Mouse (Mus musculus) ES-E14 (cell line): ENCODE measurements around the gene Dus1l. TPM values are rescaled to one million over a fixed set of nuclear protein-coding genes. Genes with fewer than 3 reads are reported as not detected.

Source experiments
- DNase-seq: peaks from one replicate; pipeline ENCODE4 v3.0.0-alpha.2; 2013; ENCODE audit warnings: low read depth, low spot score
- H3K27ac ChIP-seq: 2 replicates; pipeline ENCODE4 v1.5.1; 2012; ENCODE audit warnings: low read depth, mild to moderate bottlenecking, low read length, moderate library complexity, mixed read lengths; ENCODE audit not compliant: poor library complexity, insufficient read depth, severe bottlenecking
- H3K36me3 ChIP-seq: 2 replicates; pipeline ENCODE4 v1.6.1; 2012; ENCODE audit warnings: mild to moderate bottlenecking, low read length, moderate library complexity, mixed read lengths; ENCODE audit not compliant: control insufficient read depth, poor library complexity, insufficient read depth, severe bottlenecking
- H3K4me1 ChIP-seq, 2 experiments: fragments of 150-350 bp in 1 of 2; sonication (generic) in 1 of 2; 2 replicates each; pipeline ENCODE4 v1.6.1; 2012; ENCODE audit warnings: low read length in 2 of 2, mild to moderate bottlenecking in 1 of 2, mixed read lengths in 1 of 2; ENCODE audit not compliant: control insufficient read depth in 2 of 2, insufficient read depth in 2 of 2, poor library complexity in 1 of 2
- H3K4me3 ChIP-seq, 2 experiments: fragments of 150-350 bp in 1 of 2; sonication (generic) in 1 of 2; 2 replicates each; pipeline ENCODE4 v1.5.1; 2012; ENCODE audit warnings: low read length in 2 of 2, low read depth in 1 of 2, mild to moderate bottlenecking in 1 of 2, mixed read lengths in 1 of 2; ENCODE audit not compliant: insufficient read depth in 1 of 2, poor library complexity in 1 of 2, severe bottlenecking in 1 of 2
- H3K9ac ChIP-seq: 2 replicates; pipeline ENCODE4 v1.6.1; 2012; ENCODE audit warnings: low read depth, mild to moderate bottlenecking, low read length, mixed read lengths; ENCODE audit not compliant: poor library complexity, insufficient read depth, severe bottlenecking
- H3K9me3 ChIP-seq: fragments of 150-350 bp; sonication (generic); 2 replicates; pipeline ENCODE4 v1.6.1; 2012; ENCODE audit warnings: low read depth, mild to moderate bottlenecking, low read length; ENCODE audit not compliant: control insufficient read depth, insufficient read depth
- CHD2 ChIP-seq: IDR thresholded peaks from 2 replicates; pipeline ENCODE4 v1.6.1; 2014; ENCODE audit warnings: mild to moderate bottlenecking, low read depth, low read length, inconsistent platforms
- HCFC1 ChIP-seq: IDR thresholded peaks from 2 replicates; pipeline ENCODE4 v1.6.1; 2012; ENCODE audit warnings: low read length, inconsistent platforms, borderline replicate concordance; ENCODE audit not compliant: insufficient read depth
- MAFK ChIP-seq: IDR thresholded peaks from 2 replicates; pipeline ENCODE4 v1.6.1; 2014; ENCODE audit warnings: mild to moderate bottlenecking, low read depth, low read length, inconsistent platforms; ENCODE audit not compliant: insufficient read depth
- ZC3H11A ChIP-seq: IDR thresholded peaks from 2 replicates; pipeline ENCODE4 v1.6.1; 2012; ENCODE audit warnings: low read depth, mild to moderate bottlenecking, inconsistent platforms, low read length, borderline replicate concordance
- ZNF384 ChIP-seq: IDR thresholded peaks from 2 replicates; pipeline ENCODE4 v1.6.1; 2012; ENCODE audit warnings: low read depth, low read length, inconsistent platforms
- in situ Hi-C, 2 experiments: fragments of 600-800 bp; cut with MboI; formaldehyde crosslinking; loops; one replicate each; pipeline ENCODE4 v1.15.1; 2025; ENCODE audit warnings: low sequenced_read_pairs in 2 of 2, inconsistent platforms in 1 of 2; ENCODE audit not compliant: unreplicated experiment in 2 of 2
- total RNA-seq: library from RNA; depleted of rRNA; stranded (reverse); fragments of 300-350 nt; gene quantifications from 2 replicates; pipeline ENCODE4 v1.2.3, GENCODE M21; 2012

Gene Dus1l
- total RNA-seq, 1 experiment = 101 TPM

GRCm38 (mm10) chr11:120823551-120823947 lies 27.3 kb upstream of the Dus1l start:
- Histone ChIP-seq H3K4me1 (peaks cover 4 to 31% of the 10 kb centered on the region in 2 experiments; a peak in 3 of 4 replicates), H3K27ac (peak overlapping the region; percentile 93), H3K9ac (peak overlapping the region; percentile 94), H3K9me3 (no peaks in the 10 kb centered on the region), H3K36me3 (peaks cover 39% of the 10 kb centered on the region), H3K4me3 (peak overlapping the region; percentile 87 to 91)
- in situ Hi-C loops = no loop called here
- DNase-seq = no peak
- no peak for TF ChIP-seq MAFK
- TF ChIP-seq ZC3H11A = no peak

- Histone ChIP-seq H3K4me3 (peak overlapping the region; percentile 87 to 91), H3K36me3 (peaks cover 45% of the 10 kb centered on the region), H3K9ac (peak overlapping the region; percentile 94), H3K9me3 (no peaks in the 10 kb centered on the region), H3K4me1 (peaks cover 4 to 31% of the 10 kb centered on the region in 2 experiments; a peak in 3 of 4 replicates), H3K27ac (peak overlapping the region; percentile 93)
- DNase-seq = no peak
- TF ChIP-seq MAFK (no peak), CHD2 (no peak), ZNF384 (no peak)
- in situ Hi-C loops = no loop called here
These were observed 26.8 kb upstream of the Dus1l start for GRCm38 (mm10) chr11:120822831-120823550.

GRCm38 (mm10) chr11:120822321-120822720 lies 26.1 kb upstream of the Dus1l start:
- Histone ChIP-seq H3K4me1 (peaks cover 4 to 31% of the 10 kb centered on the region in 2 experiments; a peak in 3 of 4 replicates), H3K9me3 (no peaks in the 10 kb centered on the region), H3K9ac (peak overlapping the region; percentile 94; the same call in 1 of the 2 replicates), H3K4me3 (peak overlapping the region; percentile 87 to 91; a peak in 3 of 4 replicates), H3K27ac (no peak overlapping the region), H3K36me3 (peaks cover 51% of the 10 kb centered on the region)
- in situ Hi-C loops = no loop called here
- DNase-seq = no peak
- TF ChIP-seq ZC3H11A (no peak), CHD2 (no peak), MAFK (no peak), HCFC1 (no peak), ZNF384 (no peak)

- H3K9me3 ChIP-seq = no peaks in the 10 kb centered on the region
- H3K4me1 ChIP-seq = peaks cover 4 to 26% of the 10 kb centered on the region in 2 experiments; a peak in 3 of 4 replicates
- H3K9ac ChIP-seq = no peak overlapping the region
- DNase-seq = no peak
- H3K36me3 ChIP-seq = peaks cover 62% of the 10 kb centered on the region
- H3K27ac ChIP-seq = no peak overlapping the region
- in situ Hi-C loops = no loop called here
- H3K4me3 ChIP-seq = no peak overlapping the region
- TF ChIP-seq ZC3H11A (no peak), CHD2 (no peak), MAFK (no peak), HCFC1 (no peak), ZNF384 (no peak)
These were observed 25.1 kb upstream of the Dus1l start for GRCm38 (mm10) chr11:120821076-120821922.
